Mouse (Mus musculus) midbrain, embryonic 16.5 days (tissue): ENCODE measurements around the gene Slc25a39. TPM values are rescaled to one million over a fixed set of nuclear protein-coding genes. Genes with fewer than 3 reads are reported as not detected.

ENCODE experiments used
- microRNA-seq: library from miRNA; unstranded; fragments of <30 nt; microRNA quantifications from one replicate; pipeline ENCODE4, GENCODE M21; 2017
- polyA plus RNA-seq: library from polyadenylated mRNA; unstranded; fragments of >200 nt; fragmentation: Nextera tagmentation; extraction: Ambion mirVana; gene quantifications from 2 replicates; pipeline ENCODE4 v1.2.1, GENCODE M21; 2015

Slc25a39 gene
- polyA plus RNA-seq, 1 experiment from 2014 or later: 150 TPM

Small RNAs within 50 kb of the gene (microRNA-seq; reads per million reads assigned to microRNA genes)
- gene Mir6930: not detected

Other genes starting within 250 kb of the Slc25a39 start
- gene Lsm12, start 222.7 kb downstream of the Slc25a39 start, polyA plus RNA-seq: 87.8 and 95.3 TPM in 2 replicates
- gene G6pc3, start 218.3 kb downstream of the Slc25a39 start, polyA plus RNA-seq: 39.0 and 42.9 TPM in 2 replicates
- 74.4 and 76.3 TPM in 2 replicates for gene Hdac5, start 177.8 kb downstream of the Slc25a39 start, polyA plus RNA-seq
- gene BC030867, start 159.1 kb downstream of the Slc25a39 start, polyA plus RNA-seq: 1.6 and 1.8 TPM in 2 replicates
- gene Asb16, start 139.2 kb downstream of the Slc25a39 start, polyA plus RNA-seq: 0.07 and 0.10 TPM in 2 replicates
- gene Tmub2, start 123.0 kb downstream of the Slc25a39 start, polyA plus RNA-seq: 72.8 and 78.5 TPM in 2 replicates
- gene Atxn7l3, start 111.3 kb downstream of the Slc25a39 start, polyA plus RNA-seq: 28.3 and 28.9 TPM in 2 replicates
- 70.1 and 85.2 TPM in 2 replicates for gene Ubtf, start 88.2 kb downstream of the Slc25a39 start, polyA plus RNA-seq
- 2.3 and 3.5 TPM in 2 replicates for gene Slc4a1, start 41.7 kb downstream of the Slc25a39 start, polyA plus RNA-seq
- 151 and 155 TPM in 2 replicates for gene Rundc3a, start 14.5 kb downstream of the Slc25a39 start, polyA plus RNA-seq
- 65.2 and 75.8 TPM in 2 replicates for gene Grn, start 22.4 kb upstream of the Slc25a39 start, polyA plus RNA-seq
- 18.1 and 20.5 TPM in 2 replicates for gene Fam171a2, start 39.7 kb upstream of the Slc25a39 start, polyA plus RNA-seq
- gene Itga2b, start 62.2 kb upstream of the Slc25a39 start, polyA plus RNA-seq: 8.3 and 11.6 TPM in 2 replicates
- 64.1 and 64.5 TPM in 2 replicates for gene Gpatch8, start 148.4 kb upstream of the Slc25a39 start, polyA plus RNA-seq
- 1.6 and 2.4 TPM in 2 replicates for gene Gm11627, start 171.5 kb upstream of the Slc25a39 start, polyA plus RNA-seq
- 3.9 and 4.4 TPM in 2 replicates for gene Fzd2, start 196.4 kb upstream of the Slc25a39 start, polyA plus RNA-seq